Mouse (Mus musculus): ENCODE measurements around the gene Tapt1. TPM values are rescaled to one million over a fixed set of nuclear protein-coding genes. Genes with fewer than 3 reads are reported as not detected.

Gene Tapt1
- total RNA-seq, 2 experiments from 2014 or later = 44.4 to 46.7 TPM

GRCm38 (mm10) chr5:44201665-44202064 lies 24.8 kb downstream of the Tapt1 start:
- intact Hi-C loops (cut with DNase I) = loop anchor here (10.0 kb wide), 1 partner anchor 157 kb away; no protein-coding TSS in a partner anchor
- no peak for DNase-seq

GRCm38 (mm10) chr5:44199109-44199508 lies 27.3 kb downstream of the Tapt1 start:
- intact Hi-C loops (cut with DNase I) = no loop called here
- DNase-seq = no peak

GRCm38 (mm10) chr5:44198471-44198870 lies 28.0 kb downstream of the Tapt1 start:
- peak; percentile 18 for DNase-seq
- intact Hi-C loops (cut with DNase I) = no loop called here

GRCm38 (mm10) chr5:44197806-44198205 lies 28.6 kb downstream of the Tapt1 start:
- intact Hi-C loops (cut with DNase I) = no loop called here
- DNase-seq = no peak

DNA sequence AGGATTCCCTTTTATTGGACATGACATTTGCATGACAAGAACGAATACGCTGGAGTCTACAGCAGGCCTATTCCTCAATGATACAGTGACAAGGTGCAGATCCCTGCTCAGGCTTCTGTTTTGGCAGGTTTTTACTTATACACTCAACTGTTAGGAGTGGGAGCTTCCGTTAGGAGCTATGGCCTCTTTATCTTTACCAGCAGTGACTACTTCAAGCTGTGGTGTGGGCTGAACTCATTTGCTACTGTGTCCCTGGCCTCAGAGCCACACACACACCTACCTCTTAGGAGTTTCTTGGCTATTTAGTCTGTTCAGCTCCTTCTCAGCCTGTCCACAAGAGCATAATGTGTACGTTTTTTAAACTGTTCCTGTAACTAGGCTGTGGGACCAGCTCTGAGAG lies 30.3 kb downstream of the Tapt1 start:
- intact Hi-C loops (cut with DNase I) = no loop called here

GRCm38 (mm10) chr5:44187370-44187769 lies 39.1 kb downstream of the Tapt1 start:
- intact Hi-C loops (cut with DNase I) = no loop called here
- no peak for DNase-seq

More for the DNA sequence above, 30.3 kb downstream of the Tapt1 start:
- DNase-seq = no peak

DNA sequence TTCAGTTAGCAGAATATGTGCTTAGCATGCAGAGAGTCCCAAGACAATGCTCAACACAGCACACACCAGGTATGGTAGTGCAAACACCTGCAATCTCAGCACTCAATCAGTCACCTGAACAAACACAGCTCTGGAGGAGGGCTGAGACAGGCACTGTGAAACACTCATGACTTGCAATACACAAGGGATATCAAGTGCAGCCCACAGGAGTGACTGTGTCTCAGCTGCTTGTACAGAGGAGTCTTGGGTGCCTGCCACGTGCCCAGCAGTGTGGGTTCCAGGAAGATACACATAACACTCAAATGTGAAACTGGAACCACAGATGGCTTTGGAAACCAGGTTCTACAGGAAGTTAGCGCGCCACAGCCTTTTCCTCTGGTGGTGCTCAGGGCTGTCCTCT lies 44.8 kb downstream of the Tapt1 start:
- intact Hi-C loops (cut with DNase I) = no loop called here
- no peak for DNase-seq

DNA sequence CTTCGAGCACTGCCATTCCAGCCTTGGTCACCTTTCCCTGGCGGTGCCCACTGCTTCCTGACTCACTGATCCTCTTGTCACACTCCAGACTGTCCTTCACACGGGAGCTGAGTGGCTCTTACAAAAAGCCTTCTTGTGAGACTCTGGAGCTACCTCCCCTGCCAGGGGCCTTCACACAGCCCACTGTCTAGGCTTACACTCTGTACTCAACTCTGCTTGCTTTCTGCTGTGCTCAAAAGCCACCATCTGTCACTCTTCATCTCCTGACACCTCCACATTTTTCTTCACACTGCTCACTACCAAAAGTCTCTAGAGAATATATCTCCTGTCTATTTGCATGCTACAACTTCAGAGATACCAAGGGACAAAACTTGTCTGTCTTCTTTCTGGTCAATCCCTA lies 46.0 kb downstream of the Tapt1 start:
- intact Hi-C loops (cut with DNase I) = no loop called here
- DNase-seq = no peak

GRCm38 (mm10) chr5:44174046-44174445 lies 52.4 kb downstream of the Tapt1 start:
- peak; percentile 28 for DNase-seq
- intact Hi-C loops (cut with DNase I) = no loop called here

DNA sequence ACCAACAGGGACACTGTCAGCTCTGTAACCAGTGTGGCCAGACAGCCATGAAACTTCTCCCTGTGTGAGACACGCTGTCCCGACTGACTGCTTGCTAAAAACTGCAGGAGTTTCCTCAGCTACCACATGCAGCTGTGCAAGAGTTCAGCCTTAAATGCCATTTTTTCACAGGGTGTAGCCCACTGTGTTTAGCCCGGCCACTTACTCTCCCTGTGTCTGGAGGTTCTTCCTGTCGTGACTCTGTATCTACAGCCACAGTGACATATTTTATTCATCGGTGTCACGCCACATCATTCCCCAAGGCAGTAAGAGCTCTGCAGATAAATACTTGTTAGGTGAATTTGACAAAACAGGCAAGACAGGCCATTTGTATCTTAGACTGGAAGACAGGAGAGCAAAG lies 59.6 kb downstream of the Tapt1 start:
- DNase-seq = no peak
- intact Hi-C loops (cut with DNase I) = no loop called here

DNA sequence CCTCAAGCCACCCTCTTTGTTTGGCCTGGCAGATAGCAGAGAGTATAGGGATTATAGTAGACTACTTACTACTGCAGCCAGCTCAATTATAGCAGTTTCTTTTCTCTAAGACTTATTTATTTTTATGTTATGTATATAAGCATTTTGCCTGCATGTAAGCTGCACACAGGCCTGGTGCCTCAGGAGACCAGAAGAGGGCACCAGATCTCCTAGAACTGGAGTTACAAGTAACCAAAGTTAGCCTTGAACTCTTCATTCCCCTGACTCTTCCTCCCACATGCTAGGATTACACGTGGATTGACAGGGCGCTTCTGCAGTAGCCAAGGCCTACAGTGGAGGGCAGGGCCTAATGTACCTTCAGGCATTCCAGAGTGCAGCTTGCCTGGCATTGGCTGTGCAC lies 60.6 kb downstream of the Tapt1 start:
- peak; percentile 36 for DNase-seq
- intact Hi-C loops (cut with DNase I) = no loop called here

GRCm38 (mm10) chr5:44164233-44164776 lies 62.1 kb downstream of the Tapt1 start:
- no peak for DNase-seq
- intact Hi-C loops (cut with DNase I) = no loop called here

DNA sequence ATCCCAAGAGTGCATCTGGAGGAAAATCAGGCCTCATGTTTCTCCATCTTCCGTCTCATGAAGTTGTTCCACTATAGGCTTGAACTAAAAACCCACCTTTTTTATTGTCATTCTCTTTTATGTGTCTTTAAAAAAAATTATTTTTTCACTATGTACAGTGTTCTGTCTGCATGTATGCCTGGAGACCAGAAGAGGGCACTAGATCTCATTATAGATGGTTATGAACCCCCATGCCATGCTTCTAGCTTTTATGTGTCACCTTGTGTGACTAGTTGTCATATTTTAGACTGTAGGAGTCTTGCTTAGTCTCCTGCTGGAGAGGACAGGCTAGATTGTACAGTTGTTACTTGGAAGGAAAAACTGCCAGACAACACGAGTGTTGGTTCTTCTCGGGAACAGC lies 63.1 kb downstream of the Tapt1 start:
- DNase-seq = no peak
- intact Hi-C loops (cut with DNase I) = no loop called here

DNA sequence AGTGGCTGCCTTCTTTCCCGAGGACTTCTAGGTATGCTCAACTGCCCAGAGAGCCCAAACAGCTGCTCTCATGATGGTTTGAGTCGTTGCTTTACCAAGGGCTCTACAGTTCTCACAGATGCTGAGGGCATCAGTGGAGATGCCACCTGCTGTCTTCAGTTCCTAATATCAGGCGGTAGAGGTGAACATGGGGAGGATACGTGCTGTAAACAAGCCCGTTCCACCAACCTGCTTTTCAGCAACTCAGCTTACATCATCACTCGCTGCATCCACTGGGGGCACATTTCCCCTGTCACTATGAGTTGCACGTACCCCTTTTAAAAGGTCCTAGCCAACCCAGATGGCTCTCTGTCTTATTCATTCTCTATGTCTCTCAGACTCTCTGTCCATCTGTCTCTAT lies 63.6 kb downstream of the Tapt1 start:
- intact Hi-C loops (cut with DNase I) = no loop called here
- no peak for DNase-seq

- DNase-seq = no peak
- intact Hi-C loops (cut with DNase I) = no loop called here
These were observed 66.6 kb downstream of the Tapt1 start for GRCm38 (mm10) chr5:44159679-44160438.

- no peak for DNase-seq
- intact Hi-C loops (cut with DNase I) = no loop called here
These were observed 67.2 kb downstream of the Tapt1 start for GRCm38 (mm10) chr5:44159231-44159630.

DNA sequence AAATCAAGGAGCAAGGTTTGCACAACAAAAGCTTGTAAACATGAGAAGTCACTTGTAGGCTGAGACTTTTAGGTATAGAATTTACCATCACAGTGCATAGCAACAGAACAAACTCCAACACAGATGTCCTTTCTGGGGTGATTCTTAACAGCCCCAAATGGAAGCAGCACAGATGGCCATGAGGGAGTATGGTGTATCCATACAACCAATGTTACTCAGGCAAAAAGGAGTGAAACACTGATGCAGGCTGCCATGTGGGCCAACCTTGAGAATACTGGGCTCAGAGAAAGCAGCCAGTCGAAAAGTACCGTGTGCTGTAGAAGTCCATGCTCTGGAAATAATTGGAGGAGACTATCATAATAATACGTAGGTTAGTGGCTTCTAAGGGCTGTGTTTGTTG lies 68.0 kb downstream of the Tapt1 start:
- intact Hi-C loops (cut with DNase I) = no loop called here
- DNase-seq = no peak

DNA sequence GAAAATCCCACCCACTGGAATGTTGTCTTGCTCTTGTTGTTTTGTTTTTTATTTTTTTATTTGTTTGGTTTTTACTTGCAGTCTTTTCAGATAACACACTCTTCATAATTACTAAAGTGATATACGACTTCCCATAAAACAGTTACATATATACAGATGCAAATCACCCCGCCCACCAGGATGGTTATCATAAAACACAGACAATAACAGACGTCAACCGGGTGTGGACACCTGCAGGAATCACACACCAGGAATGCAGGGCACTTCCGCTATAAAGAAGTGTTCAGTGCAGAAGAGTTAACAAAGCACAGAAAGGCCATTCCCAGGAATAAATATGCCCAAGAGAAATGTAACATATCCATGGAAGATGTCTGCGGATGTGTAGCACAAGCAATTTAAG lies 68.7 kb downstream of the Tapt1 start:
- intact Hi-C loops (cut with DNase I) = no loop called here
- no peak for DNase-seq

- DNase-seq = no peak
- intact Hi-C loops (cut with DNase I) = no loop called here
These were observed 73.4 kb downstream of the Tapt1 start for GRCm38 (mm10) chr5:44153050-44153449.

DNA sequence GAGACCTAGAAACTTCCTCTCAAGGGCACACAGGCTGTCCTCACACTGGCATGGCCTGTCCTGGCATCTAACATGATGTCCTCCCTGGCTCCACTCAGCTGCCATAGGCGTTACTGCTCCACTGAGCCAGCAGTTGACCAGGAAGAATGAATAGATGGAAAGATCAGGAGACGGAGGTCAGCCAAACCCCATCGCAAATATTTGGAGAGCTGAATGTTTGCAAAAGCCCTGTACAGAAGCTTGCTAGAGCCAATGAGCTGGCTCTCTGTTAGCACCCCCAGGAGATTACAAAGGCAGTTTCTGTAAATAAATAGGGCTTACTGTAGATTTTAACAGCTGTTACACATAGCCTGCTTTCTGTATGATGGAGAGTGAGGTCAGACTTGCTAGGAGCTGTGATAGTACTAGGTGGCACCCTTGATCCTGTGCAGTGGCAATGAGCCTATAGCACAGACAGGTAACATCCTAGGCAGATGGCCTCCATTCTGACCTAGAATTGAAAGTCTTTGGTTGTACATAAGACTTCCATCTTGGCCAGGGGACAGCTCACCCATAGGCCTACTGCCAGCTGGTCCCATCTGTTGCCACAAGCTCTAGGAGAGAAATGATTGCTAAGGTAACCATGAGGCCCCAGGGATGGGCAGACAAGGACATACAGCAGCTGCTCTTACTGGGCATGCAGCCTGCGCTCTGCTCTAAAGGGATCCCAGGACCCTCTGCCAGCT lies 74.9 kb downstream of the Tapt1 start:
- peak; percentile 95 for DNase-seq
- intact Hi-C loops (cut with DNase I) = no loop called here

- intact Hi-C loops (cut with DNase I) = no loop called here
These were observed 78.7 kb downstream of the Tapt1 start for GRCm38 (mm10) chr5:44147732-44148131.

More at GRCm38 (mm10) chr5:44147732-44148131, 78.7 kb downstream of the Tapt1 start:
- DNase-seq = no peak

Measured in left cerebral cortex, postnatal 4 days (tissue).